In genomic region chr3:54692202-54693055, GRCm38 (mm10) we compare ENCODE assay signal across 8 mouse cellular contexts. TPM values are rescaled to one million over a fixed set of nuclear protein-coding genes. Genes with fewer than 3 reads are reported as not detected.
DNase-seq lines count a peak whose midpoint lies in the region; ATAC-seq and TF ChIP-seq lines count a peak whose summit lies in the region.

Gene Supt20, plus strand, starts transcription at chr3:54692807.

- peak; percentile 98 for ATAC-seq in forebrain, embryonic 11.5 days (replicated peaks; ENCODE audit: low FRiP score)
- peak; percentile 99 for ATAC-seq in heart, embryonic 16.5 days (replicated peaks; ENCODE audit: extremely low read depth, insufficient read depth, low FRiP score)
- ATAC-seq in liver, embryonic 15.5 days (ENCODE audit: insufficient read depth): peak; percentile 98
- peak; percentile 99 for ATAC-seq in neural tube, embryonic 12.5 days (ENCODE audit: low FRiP score, low read depth)

- TF ChIP-seq EP300 in CH12.LX (IDR thresholded peaks at IDR 0.05; ENCODE audit: low read length): no peak

- H3K4me2 ChIP-seq in CH12.LX (ENCODE audit: insufficient read depth, low read depth, poor library complexity, severe bottlenecking): peak within 1 kb of the TSS; percentile 54; the same call in 1 of the 2 replicates
- peak within 1 kb of the TSS; percentile 84 for H3K4me2 ChIP-seq in forebrain, embryonic 11.5 days (ENCODE audit: low read depth, low read length, severe bottlenecking)
- peak within 1 kb of the TSS; percentile 96 for H3K4me2 ChIP-seq in heart, embryonic 16.5 days (ENCODE audit: low read depth, low read length)
- H3K4me2 ChIP-seq in liver, embryonic 15.5 days: peak within 1 kb of the TSS; percentile 89
- H3K4me2 ChIP-seq in neural tube, embryonic 12.5 days (replicated peaks): peak within 1 kb of the TSS; percentile 64

- no peaks in the 10 kb centered on the region for H3K27me3 ChIP-seq in CH12.LX (replicated peaks)
- H3K27me3 ChIP-seq in forebrain, embryonic 11.5 days (ENCODE audit: control insufficient read depth, insufficient read depth, low read length): no peaks in the 10 kb centered on the region
- H3K27me3 ChIP-seq in heart, embryonic 16.5 days (ENCODE audit: control insufficient read depth, insufficient read depth, low read length): no peaks in the 10 kb centered on the region
- H3K27me3 ChIP-seq in liver, embryonic 15.5 days: no peaks in the 10 kb centered on the region
- H3K27me3 ChIP-seq in neural tube, embryonic 12.5 days (replicated peaks): no peaks in the 10 kb centered on the region

- no peak for TF ChIP-seq CTCF in CH12.LX (conservative IDR thresholded peaks at IDR 0.05 in 1 of 2, IDR thresholded peaks at IDR 0.05 in 1 of 2; ENCODE audit: low read depth in 2 of 2, low read length in 2 of 2)

- dilution Hi-C loops in CH12.LX (cut with MboI; ENCODE audit: extremely low pct_ligation_motif_present, extremely low pct_unique_long_range_greater_than_20kb, low sequenced_read_pairs): no loop called here

- H3K9me3 ChIP-seq in CH12.LX (replicated peaks; ENCODE audit: low read length): no peaks in the 10 kb centered on the region
- no peaks in the 10 kb centered on the region for H3K9me3 ChIP-seq in forebrain, embryonic 11.5 days (ENCODE audit: control insufficient read depth, low read length)
- no peaks in the 10 kb centered on the region for H3K9me3 ChIP-seq in heart, embryonic 16.5 days (replicated peaks; ENCODE audit: control insufficient read depth, low read length)
- no peaks in the 10 kb centered on the region for H3K9me3 ChIP-seq in liver, embryonic 15.5 days (replicated peaks)
- no peaks in the 10 kb centered on the region for H3K9me3 ChIP-seq in neural tube, embryonic 12.5 days

- H3K36me3 ChIP-seq in CH12.LX (replicated peaks in 1 of 2; ENCODE audit: control insufficient read depth in 1 of 2, insufficient read depth in 1 of 2, low read length in 1 of 2): peaks cover 16 to 20% of the 10 kb centered on the region in 2 experiments
- no peaks in the 10 kb centered on the region for H3K36me3 ChIP-seq in forebrain, embryonic 11.5 days (ENCODE audit: control insufficient read depth, insufficient read depth, low read length)
- peaks cover 7% of the 10 kb centered on the region; the same call in 1 of the 2 replicates for H3K36me3 ChIP-seq in heart, embryonic 16.5 days (ENCODE audit: control insufficient read depth, insufficient read depth)
- H3K36me3 ChIP-seq in liver, embryonic 15.5 days (replicated peaks): peaks cover 24% of the 10 kb centered on the region
- peaks cover 14% of the 10 kb centered on the region for H3K36me3 ChIP-seq in neural tube, embryonic 12.5 days

- peaks cover 0 to 40% of the 10 kb centered on the region in 2 experiments; a peak in 2 of 4 replicates for H3K4me1 ChIP-seq in CH12.LX (ENCODE audit: control insufficient read depth in 1 of 2, insufficient read depth in 2 of 2)
- H3K4me1 ChIP-seq in forebrain, embryonic 11.5 days (replicated peaks; ENCODE audit: control insufficient read depth, insufficient read depth, low read length): no peaks in the 10 kb centered on the region; the same call in 1 of the 2 replicates
- H3K4me1 ChIP-seq in heart, embryonic 16.5 days (ENCODE audit: control insufficient read depth, insufficient read depth, low read length): peaks cover 2% of the 10 kb centered on the region; the same call in 1 of the 2 replicates
- H3K4me1 ChIP-seq in liver, embryonic 15.5 days (replicated peaks): peaks cover 16% of the 10 kb centered on the region
- H3K4me1 ChIP-seq in neural tube, embryonic 12.5 days: 0 out of 2 replicates have a peak, but pooled peaks cover 3% of the 10 kb centered on the region

- in situ Hi-C loops in CH12.LX (cut with MboI; ENCODE audit: low pct_ligation_motif_present, low pct_unique_long_range_greater_than_20kb, low sequenced_read_pairs): loop anchor here (25.0 kb wide), 1 partner anchor 955 kb away; no protein-coding TSS in a partner anchor

- H3K4me3 ChIP-seq in CH12.LX (replicated peaks in 1 of 3; ENCODE audit: low read depth in 2 of 3, low read length in 2 of 3, poor library complexity in 1 of 3): peak within 1 kb of the TSS; percentile 76 to 92 (median 84)
- H3K4me3 ChIP-seq in forebrain, embryonic 11.5 days (ENCODE audit: low read depth, low read length): peak within 1 kb of the TSS; percentile 75
- H3K4me3 ChIP-seq in heart, embryonic 16.5 days (ENCODE audit: low read length): peak within 1 kb of the TSS; percentile 78
- H3K4me3 ChIP-seq in liver, embryonic 15.5 days (replicated peaks): peak within 1 kb of the TSS; percentile 81
- H3K4me3 ChIP-seq in neural tube, embryonic 12.5 days: peak within 1 kb of the TSS; percentile 73

- DNase-seq in CH12.LX (ENCODE audit: extremely low read depth): peak; percentile 95
- peak; percentile 91 for DNase-seq in c-Kit-positive CD71-positive TER-119-negative erythroid progenitor cells, embryonic 14.5 days (ENCODE audit: low read depth)
- DNase-seq in forebrain, embryonic 11.5 days (ENCODE audit: low spot score): peak; percentile 96
- peak; percentile 95 for DNase-seq in kidney, postnatal 36 days
- peak; percentile 95 for DNase-seq in telencephalon, adult 2 months (ENCODE audit: low read depth, low spot score)

- 2% methylated on average over 65 of the region's 65 CpGs for WGBS in forebrain, embryonic 11.5 days
- under 1% methylated on average over 65 of the region's 65 CpGs for WGBS in heart, embryonic 16.5 days
- WGBS in liver, embryonic 15.5 days (ENCODE audit: insufficient replicate concordance): under 1% methylated on average over 65 of the region's 65 CpGs
- WGBS in neural tube, embryonic 12.5 days: 2% methylated on average over 65 of the region's 65 CpGs

- H3K27ac ChIP-seq in CH12.LX (ENCODE audit: insufficient read depth, low read depth): peak within 1 kb of the TSS; percentile 82
- peak within 1 kb of the TSS; percentile 48; the same call in 1 of the 2 replicates for H3K27ac ChIP-seq in forebrain, embryonic 11.5 days (ENCODE audit: low read depth, low read length)
- peak within 1 kb of the TSS; percentile 92 for H3K27ac ChIP-seq in heart, embryonic 16.5 days (ENCODE audit: low read length)
- H3K27ac ChIP-seq in liver, embryonic 15.5 days (replicated peaks): peak within 1 kb of the TSS; percentile 90
- H3K27ac ChIP-seq in neural tube, embryonic 12.5 days: no peak within 1 kb of the TSS; the same call in 1 of the 2 replicates

- no peak for TF ChIP-seq RAD21 in CH12.LX (IDR thresholded peaks at IDR 0.05; ENCODE audit: low read depth, low read length)

- H3K79me2 ChIP-seq in CH12.LX (replicated peaks; ENCODE audit: control insufficient read depth, extremely low read depth, insufficient read depth, poor library complexity, severe bottlenecking): peaks cover 13% of the 10 kb centered on the region

- H3K9ac ChIP-seq in CH12.LX (ENCODE audit: insufficient read depth, low read depth): peak within 1 kb of the TSS; percentile 84
- H3K9ac ChIP-seq in forebrain, embryonic 11.5 days (ENCODE audit: low read length): peak within 1 kb of the TSS; percentile 73
- peak within 1 kb of the TSS; percentile 81 for H3K9ac ChIP-seq in heart, embryonic 16.5 days (ENCODE audit: low read length)
- H3K9ac ChIP-seq in liver, embryonic 15.5 days: peak within 1 kb of the TSS; percentile 64
- H3K9ac ChIP-seq in neural tube, embryonic 12.5 days: peak within 1 kb of the TSS; percentile 59

- TF ChIP-seq POLR2A in CH12.LX (IDR thresholded peaks at IDR 0.05; ENCODE audit: low read depth, low read length): peak; percentile 74

TF ChIP-seq in CH12.LX, 34 proteins besides CTCF, POLR2A, EP300 and RAD21 (continues in another document):
- TF ChIP-seq TCF12 (IDR thresholded peaks at IDR 0.05; ENCODE audit: low read depth, low read length) (0 out of 2 replicates have a peak, but pooled peaks have one; percentile 19), ZMIZ1 (IDR thresholded peaks at IDR 0.05; ENCODE audit: low read depth, low read length) (peak; percentile 77; the same call in 1 of the 2 replicates), USF2 (conservative IDR thresholded peaks at IDR 0.05; ENCODE audit: low read depth, low read length) (no peak), PAX5 (IDR thresholded peaks at IDR 0.05; ENCODE audit: low read length) (no peak), MEF2A (IDR thresholded peaks at IDR 0.05; ENCODE audit: borderline replicate concordance, low read depth, low read length) (no peak), MXI1 (IDR thresholded peaks at IDR 0.05; ENCODE audit: low read depth, low read length) (no peak), JUND (conservative IDR thresholded peaks at IDR 0.05; ENCODE audit: low read depth, low read length) (no peak), ELF1 (IDR thresholded peaks at IDR 0.05; ENCODE audit: low read depth, low read length) (peak; percentile 71), UBTF (IDR thresholded peaks at IDR 0.05; ENCODE audit: low read depth, low read length) (no peak), IRF4 (IDR thresholded peaks at IDR 0.05; ENCODE audit: low read depth, low read length) (0 out of 2 replicates have a peak, but pooled peaks have one; percentile 14), NELFE (IDR thresholded peaks at IDR 0.05; ENCODE audit: low read depth, low read length) (peak; percentile 81), POLR2AphosphoS2 (IDR thresholded peaks at IDR 0.05; ENCODE audit: low read depth, low read length) (peak; percentile 31; the same call in 1 of the 2 replicates), CHD2 (IDR thresholded peaks at IDR 0.05; ENCODE audit: low read length) (no peak), TBP (conservative IDR thresholded peaks at IDR 0.05; ENCODE audit: low read depth, low read length) (no peak), MAFK (IDR thresholded peaks at IDR 0.05; ENCODE audit: insufficient replicate concordance, low read length) (no peak), JUN (IDR thresholded peaks at IDR 0.05; ENCODE audit: insufficient read depth, low read depth, low read length) (no peak), KAT2A (IDR thresholded peaks at IDR 0.05; ENCODE audit: insufficient replicate concordance, low read length) (no peak), MAZ (IDR thresholded peaks at IDR 0.05; ENCODE audit: low read depth, low read length) (no peak), MAX (IDR thresholded peaks at IDR 0.05; ENCODE audit: low read length) (0 out of 2 replicates have a peak, but pooled peaks have one; percentile 14), USF1 (IDR thresholded peaks at IDR 0.05; ENCODE audit: low read depth, low read length) (no peak), CHD1 (IDR thresholded peaks at IDR 0.05; ENCODE audit: low read depth, low read length) (no peak)

RNA-seq across cellular contexts. Expression of gene Supt20, which starts in this region (rescaled TPM):
- total RNA-seq in CH12.LX (2012; rRNA removed): 34.1 and 36.6 TPM in 2 replicates
- 38.6 and 45.3 TPM in 2 replicates for total RNA-seq in CH12.LX (2014; rRNA removed)
- 66.3 and 69.5 TPM in 2 replicates for polyA plus RNA-seq in CH12.LX (2012; ENCODE audit: insufficient read length, low read depth)
- 123 and 129 TPM in 2 replicates for polyA plus RNA-seq in forebrain, embryonic 11.5 days (2014; fragmentation: Nextera tagmentation; extraction: Ambion mirVana)
- polyA plus RNA-seq in heart, embryonic 16.5 days (2015; fragmentation: Nextera tagmentation; extraction: Ambion mirVana): 59.3 and 63.1 TPM in 2 replicates
- polyA plus RNA-seq in liver, embryonic 15.5 days (2015; fragmentation: Nextera tagmentation; extraction: Ambion mirVana): 27.8 and 27.9 TPM in 2 replicates
- polyA plus RNA-seq in neural tube, embryonic 12.5 days (2016; fragmentation: Nextera tagmentation; extraction: Ambion mirVana): 97.0 and 104 TPM in 2 replicates
